Mouse (Mus musculus): ENCODE results near the gene Rftn1.

The Rftn1 gene

GRCm38 (mm10) chr17:50088054-50088453 lies 102.4 kb downstream of the Rftn1 start:
- DNase-seq = no peak

- DNase-seq = peak; percentile 64 to 68
These were observed 103.6 kb downstream of the Rftn1 start for GRCm38 (mm10) chr17:50086887-50087286.

GRCm38 (mm10) chr17:50084721-50085120 lies 105.8 kb downstream of the Rftn1 start:
- DNase-seq = peak in 1 of 2 experiments; percentile 64

- DNase-seq = no peak
These were observed 106.5 kb downstream of the Rftn1 start for GRCm38 (mm10) chr17:50083937-50084336.

GRCm38 (mm10) chr17:50082947-50083346 lies 107.5 kb downstream of the Rftn1 start:
- no peak for DNase-seq

GRCm38 (mm10) chr17:50081647-50082046 lies 108.8 kb downstream of the Rftn1 start:
- no peak for DNase-seq

- DNase-seq = no peak
These were observed 109.5 kb downstream of the Rftn1 start for GRCm38 (mm10) chr17:50080991-50081390.

- no peak for DNase-seq
These were observed 111.7 kb downstream of the Rftn1 start for GRCm38 (mm10) chr17:50078749-50079148.

- DNase-seq = no peak
These were observed 117.2 kb downstream of the Rftn1 start for GRCm38 (mm10) chr17:50072982-50073965.

GRCm38 (mm10) chr17:50071602-50071988 lies 118.9 kb downstream of the Rftn1 start:
- DNase-seq = peak; percentile 53 to 70

- DNase-seq = no peak
These were observed 119.5 kb downstream of the Rftn1 start for GRCm38 (mm10) chr17:50070822-50071601.

- DNase-seq = no peak
These were observed 120.4 kb downstream of the Rftn1 start for GRCm38 (mm10) chr17:50069897-50070636.

GRCm38 (mm10) chr17:50069205-50069604 lies 121.3 kb downstream of the Rftn1 start:
- DNase-seq = no peak

GRCm38 (mm10) chr17:50068681-50069138 lies 121.8 kb downstream of the Rftn1 start:
- DNase-seq = no peak

- DNase-seq = no peak
These were observed 122.4 kb downstream of the Rftn1 start for GRCm38 (mm10) chr17:50067774-50068680.

- DNase-seq = no peak
These were observed 123.4 kb downstream of the Rftn1 start for GRCm38 (mm10) chr17:50066822-50067713.

- DNase-seq = no peak
These were observed 126.4 kb downstream of the Rftn1 start for GRCm38 (mm10) chr17:50063832-50064627.

- no peak for DNase-seq
These were observed 127.8 kb downstream of the Rftn1 start for GRCm38 (mm10) chr17:50062649-50063048.

GRCm38 (mm10) chr17:50061446-50061845 lies 129.0 kb downstream of the Rftn1 start:
- DNase-seq = no peak

GRCm38 (mm10) chr17:50060220-50060619 lies 130.3 kb downstream of the Rftn1 start:
- no peak for DNase-seq

All from thymus, adult 18-20 months (tissue).